Comparison of ENCODE assay signal across 21 mouse cellular contexts in the genomic region with DNA sequence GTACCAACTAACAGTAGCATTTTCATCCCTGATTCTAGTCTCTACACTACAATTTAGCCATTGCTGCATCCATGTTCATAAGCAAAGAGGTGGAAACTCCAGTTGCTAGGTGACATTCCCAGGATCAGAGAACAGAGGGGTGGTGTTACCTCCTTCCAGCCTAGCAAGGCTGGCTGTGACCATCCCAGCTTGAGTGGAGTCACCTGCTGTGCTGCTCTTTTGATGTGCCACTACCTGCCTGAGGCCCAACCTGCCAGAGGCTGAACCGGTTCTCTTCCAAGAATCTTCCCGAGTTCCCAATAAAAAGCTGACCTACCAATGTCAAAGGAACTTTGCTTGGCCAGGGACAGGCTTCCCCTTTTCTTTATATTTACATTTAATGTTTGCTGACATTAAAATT.
DNase-seq lines count a peak whose midpoint lies in the region; ATAC-seq and TF ChIP-seq lines count a peak whose summit lies in the region.
"Had no signal": no experiment of that assay in that cellular context is flagged by ENCODE, and none has a peak within 500 bp of the region (broad histone marks: within the 10 kb centered on the region; RNA-seq: fewer than 3 reads in every experiment).

No protein-coding gene starts in this region.

- TF ChIP-seq CTCF in ES-Bruce4 (IDR thresholded peaks at IDR 0.05; ENCODE audit: low read depth, low read length): no peak
- TF ChIP-seq CTCF in liver, postnatal 0 days (IDR thresholded peaks at IDR 0.05; ENCODE audit: low read depth): no peak

- no peak for ATAC-seq in liver, postnatal 0 days
- ATAC-seq: CD4-positive, CD25-positive, alpha-beta regulatory T cell, adult 4 months; forebrain, embryonic 13.5 days; forebrain, embryonic 15.5 days; forebrain, postnatal 0 days had no signal

- no peak overlapping the region for H3K9ac ChIP-seq in ES-Bruce4 (ENCODE audit: low read depth, poor library complexity, severe bottlenecking)
- no peak overlapping the region for H3K9ac ChIP-seq in ES-E14 (ENCODE audit: insufficient read depth, low read depth, low read length, poor library complexity, severe bottlenecking)
- H3K9ac ChIP-seq in liver, postnatal 0 days (replicated peaks): no peak overlapping the region
- H3K9ac ChIP-seq: embryonic facial prominence, embryonic 12.5 days; forebrain, embryonic 13.5 days; forebrain, embryonic 15.5 days; forebrain, postnatal 0 days had no signal

- no peaks in the 10 kb centered on the region; the same call in 1 of the 2 replicates for H3K36me3 ChIP-seq in ES-Bruce4 (ENCODE audit: control insufficient read depth, insufficient read depth, low read length, poor library complexity, severe bottlenecking)
- no peaks in the 10 kb centered on the region for H3K36me3 ChIP-seq in ES-E14 (ENCODE audit: control insufficient read depth, insufficient read depth, low read length, poor library complexity, severe bottlenecking)
- no peaks in the 10 kb centered on the region for H3K36me3 ChIP-seq in liver, postnatal 0 days (replicated peaks; ENCODE audit: insufficient read depth, low read length)
- H3K36me3 ChIP-seq: embryonic facial prominence, embryonic 10.5 days; embryonic facial prominence, embryonic 12.5 days; forebrain, embryonic 15.5 days had no signal

- H3K4me1 ChIP-seq in ES-Bruce4 (ENCODE audit: control insufficient read depth, insufficient read depth, low read length): no peaks in the 10 kb centered on the region
- H3K4me1 ChIP-seq in ES-E14 (ENCODE audit: control insufficient read depth in 2 of 2, insufficient read depth in 2 of 2, low read length in 2 of 2, poor library complexity in 1 of 2): no peaks in the 10 kb centered on the region
- H3K4me1 ChIP-seq in liver, postnatal 0 days (ENCODE audit: insufficient read depth): no peaks in the 10 kb centered on the region
- H3K4me1 ChIP-seq: embryonic facial prominence, embryonic 10.5 days; embryonic facial prominence, embryonic 12.5 days; forebrain, embryonic 13.5 days; forebrain, embryonic 15.5 days had no signal

- DNase-seq in ES-E14 (ENCODE audit: low read depth, low spot score) (peak; percentile 29), ZHBTc4 (ENCODE audit: low read depth, low spot score) (peak; percentile 79)
- DNase-seq in ovary, adult 18-20 months (ENCODE audit: low spot score): no peak
- DNase-seq in liver, postnatal 0 days: no peak
- DNase-seq: adrenal gland, adult 2 months; adrenal gland, postnatal 10 days; adrenal gland, postnatal 25 days; B cell, adult 2 months; cerebellum, adult 11 months; cerebellum, adult 18-20 months; cerebellum, adult 9-10 months; cerebellum, postnatal 10 days; cerebellum, postnatal 25 days; forebrain, postnatal 0 days had no signal

- H3K9me3 ChIP-seq in ES-Bruce4 (replicated peaks; ENCODE audit: control insufficient read depth, insufficient read depth, low read length, poor library complexity, severe bottlenecking) (peaks cover 23% of the 10 kb centered on the region), ES-E14 (ENCODE audit: control insufficient read depth, insufficient read depth, low read depth, low read length) (0 out of 2 replicates have a peak, but pooled peaks cover 2% of the 10 kb centered on the region)
- H3K9me3 ChIP-seq in liver, postnatal 0 days (ENCODE audit: low read length): no peaks in the 10 kb centered on the region
- H3K9me3 ChIP-seq: embryonic facial prominence, embryonic 10.5 days; embryonic facial prominence, embryonic 12.5 days; forebrain, embryonic 13.5 days; forebrain, embryonic 15.5 days had no signal

- no peak overlapping the region for H3K4me2 ChIP-seq in liver, postnatal 0 days (ENCODE audit: low read depth, low read length)
- H3K4me2 ChIP-seq: embryonic facial prominence, embryonic 12.5 days; forebrain, embryonic 13.5 days; forebrain, embryonic 15.5 days had no signal

- peak overlapping the region; percentile 37; the same call in 1 of the 2 replicates for H3K27ac ChIP-seq in ES-Bruce4 (ENCODE audit: insufficient read depth, low read length)
- peak overlapping the region; percentile 84; the same call in 1 of the 2 replicates for H3K27ac ChIP-seq in ES-E14 (ENCODE audit: insufficient read depth, low read depth, low read length, poor library complexity, severe bottlenecking)
- no peak overlapping the region for H3K27ac ChIP-seq in liver, postnatal 0 days (ENCODE audit: low read depth)
- H3K27ac ChIP-seq: embryonic facial prominence, embryonic 10.5 days; embryonic facial prominence, embryonic 12.5 days; forebrain, embryonic 13.5 days; forebrain, embryonic 15.5 days had no signal

- WGBS in liver, postnatal 0 days (ENCODE audit: insufficient replicate concordance): 31% methylated on average over 2 of the region's 2 CpGs

- TF ChIP-seq POLR2A in ES-Bruce4 (IDR thresholded peaks at IDR 0.05; ENCODE audit: insufficient read depth, low read length): no peak

- H3K4me3 ChIP-seq in ES-Bruce4 (ENCODE audit: low read depth, low read length) (no peak overlapping the region), ES-E14 (ENCODE audit: insufficient read depth in 1 of 2, low read depth in 1 of 2, low read length in 2 of 2, poor library complexity in 1 of 2, severe bottlenecking in 1 of 2) (no peak overlapping the region)
- no peak overlapping the region for H3K4me3 ChIP-seq in liver, postnatal 0 days (ENCODE audit: low read depth, low read length)
- H3K4me3 ChIP-seq: embryonic facial prominence, embryonic 10.5 days; embryonic facial prominence, embryonic 12.5 days; forebrain, embryonic 13.5 days; forebrain, embryonic 15.5 days had no signal

- peak; percentile 82 for TF ChIP-seq EP300 in ES-Bruce4 (IDR thresholded peaks at IDR 0.05; ENCODE audit: insufficient read depth, low read depth, low read length)
- no peak for TF ChIP-seq EP300 in liver, postnatal 0 days (IDR thresholded peaks at IDR 0.05; ENCODE audit: low read depth)

- in situ Hi-C loops in ES-E14 (cut with MboI; ENCODE audit: low sequenced_read_pairs in 2 of 2, unreplicated experiment in 2 of 2): no loop called here

- H3K27me3 ChIP-seq in ES-Bruce4 (ENCODE audit: control insufficient read depth, insufficient read depth, low read length, poor library complexity, severe bottlenecking): no peaks in the 10 kb centered on the region
- H3K27me3 ChIP-seq in liver, postnatal 0 days (ENCODE audit: insufficient read depth, low read length): no peaks in the 10 kb centered on the region
- H3K27me3 ChIP-seq: CH12.LX; embryonic facial prominence, embryonic 12.5 days; forebrain, embryonic 13.5 days; forebrain, embryonic 15.5 days had no signal

TF ChIP-seq in ES-E14, 5 proteins besides CTCF, POLR2A, EP300 and RAD21:
- TF ChIP-seq MAFK (IDR thresholded peaks at IDR 0.05; ENCODE audit: insufficient read depth, low read depth, low read length) (no peak), ZC3H11A (IDR thresholded peaks at IDR 0.05; ENCODE audit: borderline replicate concordance, low read depth, low read length) (no peak), ZNF384 (IDR thresholded peaks at IDR 0.05; ENCODE audit: low read depth, low read length) (no peak), CHD2 (IDR thresholded peaks at IDR 0.05; ENCODE audit: low read depth, low read length) (no peak), HCFC1 (IDR thresholded peaks at IDR 0.05; ENCODE audit: borderline replicate concordance, insufficient read depth, low read length) (no peak)

Comparison
In these comparisons a context has a peak if more than half of its experiments do, and no peak if none do; other contexts are left out.
1. DNase-seq: peak in ES-E14 (single experiment) and ZHBTc4 (single experiment); none in ovary, adult 18-20 months (single experiment) and liver, postnatal 0 days (single experiment).